Mouse (Mus musculus) G1E-ER4 (cell line): Measurements from ENCODE around the gene Lrfn3. TPM values are rescaled to one million over a fixed set of nuclear protein-coding genes. Genes with fewer than 3 reads are reported as not detected.

ENCODE experiments used
- GATA1 ChIP-seq: IDR thresholded peaks from one replicate; pipeline ENCODE4 v1.8.0; 2012; ENCODE audit warnings: low read length, inconsistent platforms
- polyA plus RNA-seq: library from polyadenylated mRNA; stranded (reverse); fragments of >175 nt; gene quantifications from 2 replicates; pipeline ENCODE4 v1.2.3, GENCODE M21; 2012

Gene Lrfn3
- not detected in 2 replicates for polyA plus RNA-seq

DNA sequence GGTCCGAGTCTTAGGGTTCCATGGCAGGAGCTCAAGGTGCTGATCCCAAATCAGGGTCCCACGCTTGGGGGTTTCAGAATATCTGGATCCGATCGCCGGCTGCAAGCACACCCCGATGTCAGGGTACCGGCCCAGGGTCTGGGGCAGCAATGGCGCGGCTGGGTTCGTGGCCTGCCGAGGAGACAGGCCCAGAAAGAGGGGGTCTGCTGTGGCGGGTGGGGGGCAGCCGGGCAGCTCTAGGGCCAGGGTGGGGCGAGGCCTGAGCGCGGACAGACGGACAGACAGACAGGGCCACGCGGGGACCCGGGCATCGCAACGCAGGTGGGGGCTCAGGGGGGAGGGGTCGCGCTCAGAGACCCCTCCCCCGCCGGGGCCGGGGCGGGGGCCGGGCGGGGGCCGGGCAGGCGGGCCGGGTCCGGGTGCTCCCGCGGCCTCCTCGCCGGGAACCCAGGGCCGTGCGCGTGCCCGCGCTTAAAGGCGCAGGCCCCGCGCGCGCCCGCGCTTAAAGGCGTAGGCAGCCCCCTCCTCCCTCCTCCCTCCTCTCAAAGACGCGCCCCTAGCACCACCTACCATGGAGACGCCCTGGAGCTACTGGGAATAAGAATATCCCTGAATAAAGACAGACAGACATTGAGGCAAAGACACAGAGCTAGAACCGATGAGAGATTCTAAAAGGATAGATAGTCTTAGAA is at the start of gene Lrfn3:
Gene Lrfn3 (minus strand): TSS at position 121 of the 692 bp plus-strand sequence.
- no peak for TF ChIP-seq GATA1

DNA sequence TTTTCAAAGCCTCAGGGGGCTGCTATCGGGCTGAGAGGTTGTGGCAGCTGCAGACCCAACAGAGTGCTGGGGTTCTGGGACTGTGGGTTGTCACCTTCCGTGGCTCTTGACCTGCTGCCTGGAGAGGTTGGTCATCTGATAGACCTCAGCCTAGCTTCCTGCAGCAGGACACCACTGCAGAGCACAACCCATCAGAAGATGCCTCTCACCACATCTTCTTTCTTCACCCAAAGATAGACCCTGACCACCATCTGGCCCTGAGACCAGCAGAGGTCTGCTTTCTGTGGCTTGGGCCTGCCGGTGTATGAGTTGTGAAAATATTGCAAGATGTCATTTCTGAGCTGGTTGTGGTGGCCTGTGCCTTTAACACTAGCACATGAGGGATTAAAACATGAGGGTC is 48.5 kb upstream of the Lrfn3 start:
- TF ChIP-seq GATA1: no peak

DNA sequence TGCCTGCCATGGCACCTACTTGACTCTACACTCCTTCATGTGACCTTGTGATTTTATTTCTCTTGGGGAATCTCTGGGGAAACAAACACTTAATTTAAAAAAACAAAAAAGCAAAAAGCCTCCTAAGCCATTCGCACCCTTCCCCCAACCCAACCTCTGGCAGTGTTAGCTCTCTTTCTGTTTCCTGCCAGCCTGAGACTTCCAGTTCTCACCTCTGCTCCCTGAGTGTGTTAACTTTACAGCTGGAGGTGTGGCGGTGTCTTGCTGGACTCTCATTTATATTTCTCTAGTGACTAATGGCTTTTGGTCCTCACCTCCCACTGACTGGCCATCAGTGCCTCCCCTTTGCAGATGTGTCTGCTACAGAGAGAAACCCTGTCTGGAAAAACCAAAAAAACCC is 47.2 kb upstream of the Lrfn3 start:
- TF ChIP-seq GATA1: no peak

DNA sequence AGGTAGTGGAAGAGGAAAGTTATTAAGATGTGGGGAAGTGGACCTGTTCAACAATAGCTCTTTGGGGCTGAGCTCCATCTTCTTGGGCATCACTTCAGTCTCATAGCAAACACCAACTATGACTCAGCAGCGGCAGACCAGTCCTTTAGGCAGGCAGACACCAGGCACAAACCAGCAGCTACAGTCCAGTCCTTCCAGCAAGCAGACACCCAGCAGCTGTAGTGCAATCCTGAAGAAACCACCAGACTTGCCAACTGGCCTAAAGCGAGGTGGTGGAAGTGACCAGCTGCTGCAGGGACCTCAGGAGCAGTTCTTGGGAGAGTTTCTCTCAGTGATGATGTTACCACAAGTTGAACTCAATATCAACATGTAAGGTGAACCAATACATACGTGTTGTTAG is 46.1 kb upstream of the Lrfn3 start:
- TF ChIP-seq GATA1: no peak

DNA sequence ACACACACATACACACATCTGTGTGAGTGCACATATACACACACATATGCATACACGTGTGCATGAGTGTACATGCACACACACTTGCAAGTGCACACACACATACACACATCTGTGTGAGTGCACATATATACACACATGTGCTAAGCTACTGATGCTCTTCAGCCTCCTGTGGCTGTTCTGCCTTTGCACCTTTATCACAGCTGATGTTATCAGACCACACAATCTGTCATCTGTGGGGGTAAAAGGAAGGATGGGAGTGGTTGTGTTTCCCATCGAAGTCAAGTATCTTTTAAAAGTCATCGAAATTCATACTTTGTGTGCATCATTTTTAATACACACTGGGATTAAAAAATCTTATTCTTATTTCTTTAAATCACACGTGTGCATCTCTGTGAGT is 39.8 kb upstream of the Lrfn3 start:
- TF ChIP-seq GATA1: no peak

DNA sequence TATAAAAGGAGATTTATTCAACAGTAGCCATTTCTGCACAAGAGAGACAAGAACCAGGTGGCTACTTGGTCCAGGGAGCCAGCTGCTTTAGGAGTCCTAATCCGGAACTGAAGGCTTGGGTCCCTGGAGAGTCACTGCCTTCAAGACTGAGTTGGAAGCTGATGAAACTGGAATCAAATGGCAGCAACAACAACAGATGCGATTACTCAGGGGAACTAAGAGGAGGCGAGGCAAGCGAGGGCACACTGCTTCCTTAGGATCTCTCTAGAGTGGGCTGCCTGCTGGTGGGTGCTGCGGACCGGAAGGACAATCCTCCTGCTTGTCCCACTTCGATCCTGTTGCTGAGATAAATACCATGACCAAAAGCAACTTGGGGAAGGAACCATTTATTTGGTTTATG is 37.1 kb upstream of the Lrfn3 start:
- TF ChIP-seq GATA1: no peak

DNA sequence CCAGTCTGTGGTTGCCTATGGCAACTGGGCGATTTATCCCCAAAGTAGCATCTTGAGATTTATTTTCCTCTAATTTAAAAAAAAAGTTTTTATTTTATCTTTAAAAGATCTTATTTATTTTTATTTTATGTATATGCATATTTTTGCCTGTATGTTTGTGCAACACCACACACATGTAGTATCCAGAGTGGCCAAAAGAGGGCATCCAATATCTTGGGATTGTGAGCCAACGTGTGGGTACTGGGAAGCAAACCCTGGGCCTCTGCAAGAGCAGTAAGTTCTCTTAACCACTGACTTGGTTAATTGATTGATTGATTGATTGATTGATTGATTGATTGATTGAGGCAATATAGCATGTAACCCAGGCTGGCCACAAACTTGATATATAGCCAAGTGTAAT is 32.3 kb upstream of the Lrfn3 start:
- no peak for TF ChIP-seq GATA1

DNA sequence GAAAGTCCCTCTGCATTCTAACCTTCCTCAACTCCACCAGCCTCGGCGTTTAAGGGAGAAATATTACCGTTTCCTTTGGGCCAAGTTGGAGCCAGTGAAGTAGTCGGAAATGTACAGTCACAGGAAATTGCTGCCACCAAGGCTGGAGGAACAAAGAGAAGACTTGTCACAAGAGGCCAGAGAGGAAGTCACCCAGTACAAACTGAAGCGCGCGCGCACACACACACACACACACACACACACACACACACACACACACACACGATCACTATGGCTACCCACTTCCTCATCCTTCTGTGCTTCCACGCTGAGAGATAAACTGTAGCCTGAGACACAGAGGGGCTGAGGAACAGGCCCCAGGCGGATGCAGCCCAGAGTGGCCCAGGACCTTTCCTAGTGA is 31.8 kb upstream of the Lrfn3 start:
- TF ChIP-seq GATA1: no peak

DNA sequence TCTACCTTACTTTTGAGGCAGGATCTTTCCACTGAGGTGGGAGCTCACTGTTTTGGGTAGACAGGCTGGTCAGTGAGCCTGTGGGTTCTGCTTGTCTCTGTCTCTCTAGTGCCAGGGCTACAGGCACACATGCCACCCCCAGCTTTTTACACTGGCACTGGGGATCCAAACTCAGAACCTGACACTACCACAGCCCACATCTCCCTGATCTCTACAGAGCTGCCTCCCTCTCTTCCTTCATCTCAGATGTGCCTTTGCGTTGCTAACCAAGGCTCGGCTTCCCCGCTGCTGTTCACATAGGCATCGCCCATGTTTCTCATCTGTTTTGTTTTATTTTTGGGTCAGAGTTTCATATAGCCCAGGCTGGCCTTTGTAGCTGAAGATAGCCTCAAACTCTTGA is 31.1 kb upstream of the Lrfn3 start:
- TF ChIP-seq GATA1: no peak

DNA sequence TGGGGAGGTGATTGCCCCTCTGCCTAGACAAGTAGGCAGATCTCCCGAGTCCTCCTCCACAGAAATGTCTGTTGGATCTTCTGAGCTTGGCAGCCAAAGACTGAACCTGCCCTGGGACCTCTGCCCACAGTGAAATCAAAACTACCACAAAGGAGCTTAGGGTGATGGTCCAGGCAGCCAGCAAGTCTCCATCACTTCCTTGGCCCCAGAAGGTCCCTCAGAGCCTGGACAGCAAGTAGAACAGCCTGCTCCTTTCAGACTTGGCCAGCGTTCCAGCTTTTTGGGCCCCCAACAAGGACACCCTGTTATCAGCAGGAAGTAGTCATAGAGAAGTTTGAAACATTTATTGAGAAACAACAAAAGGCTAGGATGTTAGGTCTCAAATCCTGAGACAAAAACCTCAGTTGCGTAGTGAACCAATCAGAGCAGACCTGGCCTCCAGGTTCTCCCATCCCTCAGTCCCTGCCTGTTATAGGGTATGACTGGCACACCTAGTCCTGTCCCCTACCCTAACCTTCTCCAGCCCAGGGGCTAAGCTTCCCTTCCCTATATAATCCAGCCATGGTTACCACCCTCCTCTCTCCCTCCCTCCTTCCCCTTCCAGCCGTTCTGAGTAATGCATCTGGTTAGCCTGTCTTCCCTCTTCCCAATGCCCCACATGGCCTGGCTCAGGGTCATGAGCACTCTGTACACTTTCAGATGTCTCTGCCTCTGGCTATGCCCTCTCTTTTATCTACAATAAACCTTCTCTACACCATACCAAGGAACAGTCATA is 30.4 kb upstream of the Lrfn3 start:
- no peak for TF ChIP-seq GATA1

DNA sequence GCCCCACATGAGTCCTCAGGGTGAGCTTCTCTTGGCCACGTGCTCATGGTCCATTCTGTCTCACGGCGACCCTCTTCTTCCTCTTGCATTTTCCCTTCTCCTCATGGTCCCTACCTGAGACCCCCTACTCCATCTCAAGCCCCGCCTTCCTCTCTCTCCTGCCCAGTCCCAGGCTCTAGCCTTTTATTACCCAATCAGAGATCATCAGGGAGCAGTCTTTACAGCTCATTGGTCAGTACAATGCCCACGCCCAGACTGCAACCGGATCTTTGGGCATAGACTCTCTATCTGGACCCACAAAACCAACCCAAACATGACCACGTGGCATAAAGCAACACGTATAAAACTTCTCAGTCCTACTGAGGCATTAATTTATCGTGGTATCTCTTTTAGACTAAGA is 21.5 kb upstream of the Lrfn3 start:
- TF ChIP-seq GATA1: no peak

DNA sequence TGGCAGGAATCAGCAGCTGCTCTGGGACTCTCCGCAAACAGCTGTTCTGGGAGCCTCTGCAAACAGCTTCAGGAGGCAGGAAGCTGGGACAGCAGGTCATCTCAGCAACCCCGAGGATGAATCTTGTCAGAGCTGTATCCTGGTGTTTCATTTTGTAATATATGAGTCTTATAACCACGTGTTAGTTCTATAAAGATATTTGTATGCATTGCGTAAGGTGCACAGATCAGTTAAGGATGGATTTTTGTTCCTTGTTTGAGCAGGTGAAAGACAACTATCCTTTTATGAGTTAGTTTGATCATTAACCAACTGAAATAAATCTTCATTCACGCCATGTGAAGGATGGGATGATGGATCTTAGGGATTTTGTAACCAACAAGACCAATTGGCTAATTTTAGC is 17.5 kb upstream of the Lrfn3 start:
- TF ChIP-seq GATA1: no peak

DNA sequence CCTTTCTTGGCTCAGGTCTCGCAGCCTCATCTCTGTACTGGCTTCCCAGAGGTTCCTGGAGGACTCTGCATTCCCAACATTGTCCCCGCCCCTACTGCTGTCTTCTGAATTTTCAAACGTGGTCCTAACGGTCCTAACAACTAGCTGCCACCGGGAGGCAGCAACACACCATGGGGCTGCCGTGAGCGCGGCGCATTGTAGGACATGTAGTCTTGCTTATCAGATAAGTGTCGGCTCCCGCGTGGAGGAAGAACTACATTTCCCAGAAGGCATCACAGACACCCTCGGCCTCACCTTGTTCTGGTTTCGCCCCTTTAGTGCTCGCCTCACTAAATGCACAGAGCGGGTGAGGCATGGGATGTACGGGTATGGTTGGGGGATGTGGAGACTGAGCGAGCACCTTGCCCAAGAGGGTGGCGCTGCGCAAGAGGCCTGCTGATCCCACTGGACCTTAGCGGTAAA is 11.0 kb upstream of the Lrfn3 start:
- TF ChIP-seq GATA1: peak; percentile 53

DNA sequence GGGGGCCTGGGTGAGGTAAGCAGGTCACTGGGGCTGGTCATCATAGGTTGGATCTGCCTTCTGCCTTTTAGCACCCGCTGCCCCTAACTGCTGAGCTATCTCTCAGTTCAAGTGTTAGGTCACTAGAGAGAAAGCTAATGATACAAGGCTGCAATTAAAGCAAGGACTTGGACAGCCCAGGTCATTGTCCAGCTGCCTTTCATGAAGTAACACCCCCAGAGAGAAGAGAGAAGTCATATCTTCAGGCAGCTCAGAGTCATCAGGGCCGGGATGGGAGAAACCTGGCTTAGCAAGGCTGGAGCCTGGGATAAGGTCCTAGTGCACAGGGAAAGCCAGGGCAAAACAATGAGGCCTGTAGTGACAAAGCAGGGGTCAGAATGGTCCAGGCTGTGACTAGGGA is 4.9 kb upstream of the Lrfn3 start:
- TF ChIP-seq GATA1: no peak

DNA sequence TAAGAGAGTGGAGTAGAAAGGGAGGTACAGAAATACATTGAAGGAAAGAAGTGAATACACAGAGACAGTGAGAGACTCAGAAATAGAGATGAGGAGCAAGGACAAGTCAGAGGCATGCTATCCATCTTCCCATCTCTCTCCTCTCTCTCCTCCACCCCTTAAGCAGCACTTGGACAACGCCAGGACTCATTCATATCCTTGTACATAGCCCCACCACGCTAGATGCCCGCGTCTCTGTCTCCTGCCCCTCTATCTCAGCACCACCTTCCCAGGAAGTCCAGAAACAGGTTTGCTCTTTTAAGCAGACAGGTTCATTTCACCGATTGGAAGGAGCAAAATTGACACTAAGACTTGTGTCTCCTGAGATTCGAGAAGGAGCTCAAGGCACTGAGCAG is 769 bp upstream of the Lrfn3 start:
- TF ChIP-seq GATA1: no peak

DNA sequence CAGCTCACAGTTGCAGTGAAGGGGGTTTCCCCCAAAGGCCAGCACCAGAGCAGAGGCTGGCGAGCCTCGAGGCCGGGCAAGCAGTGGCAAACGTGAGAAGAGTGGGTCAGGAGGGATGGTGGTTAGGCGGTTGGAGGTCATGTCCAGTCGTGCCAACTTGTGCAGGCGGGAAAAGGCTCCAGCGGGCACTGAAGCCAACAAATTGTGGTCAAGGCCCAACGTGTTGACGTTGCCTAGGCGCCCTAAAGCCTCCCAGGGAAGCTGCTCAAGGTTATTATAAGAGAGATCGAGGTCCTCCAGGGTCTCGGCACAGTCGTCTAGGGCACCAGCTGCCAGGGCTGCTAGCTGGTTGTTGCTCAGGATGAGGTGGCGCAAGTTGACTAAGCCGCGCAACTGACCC is 2.5 kb downstream of the Lrfn3 start:
- no peak for TF ChIP-seq GATA1

DNA sequence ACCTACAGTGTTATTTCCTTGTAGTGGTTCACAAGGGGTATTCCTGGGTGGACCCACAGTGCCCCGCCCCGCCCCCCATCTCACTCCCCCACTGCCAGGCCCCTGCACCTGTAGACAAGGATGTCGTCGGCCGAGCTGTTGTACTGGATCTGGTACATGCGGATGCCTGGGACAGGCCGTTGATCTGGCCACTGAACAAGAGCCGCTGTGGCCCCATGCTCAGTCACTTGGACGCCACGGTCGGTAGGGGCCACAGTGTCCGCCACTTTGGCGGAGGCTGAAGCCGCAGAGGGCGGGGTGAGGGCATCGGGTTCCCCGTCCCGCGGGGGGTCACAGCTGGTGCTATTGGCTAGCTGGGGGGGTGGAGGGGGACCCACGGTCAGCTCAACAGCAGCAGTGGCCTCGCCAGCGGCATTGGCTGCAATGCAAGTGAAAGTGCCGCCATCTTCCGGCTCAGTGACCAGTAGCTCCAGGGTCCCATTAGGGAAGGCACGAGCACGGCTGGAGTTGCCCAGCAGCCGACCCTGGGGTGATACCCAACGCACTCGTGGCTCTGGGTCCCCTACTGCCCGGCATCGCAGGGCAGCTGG is 3.2 kb downstream of the Lrfn3 start:
- TF ChIP-seq GATA1: no peak
